Mouse (Mus musculus) activated CD4-positive, CD25-positive, alpha-beta regulatory T cell, adult 4 months (primary cell): ENCODE results near the gene Aptx. TPM values are rescaled to one million over a fixed set of nuclear protein-coding genes. Genes with fewer than 3 reads are reported as not detected.

Experiments used
- ATAC-seq: one replicate; pipeline ENCODE4 v1.8.0; 2017
- polyA plus RNA-seq, 2 experiments: library from polyadenylated mRNA; unstranded; fragments of 100-300 nt; shearing (Covaris generic); gene quantifications; one replicate each; pipeline ENCODE4 v1.2.1; 2017

The Aptx gene
- polyA plus RNA-seq, 2 experiments from 2014 or later = 29.8 to 34.2 TPM

- no peak for ATAC-seq
Observed at GRCm38 (mm10) chr4:40666237-40667012, 36.6 kb downstream of the Aptx start.

GRCm38 (mm10) chr4:40651055-40651454 is 51.9 kb downstream of the Aptx start:
- ATAC-seq = no peak

GRCm38 (mm10) chr4:40649111-40649510 is 53.9 kb downstream of the Aptx start:
- ATAC-seq = no peak

GRCm38 (mm10) chr4:40643567-40643966 is 59.4 kb downstream of the Aptx start:
- no peak for ATAC-seq

GRCm38 (mm10) chr4:40640991-40641390 is 62.0 kb downstream of the Aptx start:
- ATAC-seq = no peak

Other genes with a start within 250 kb of the Aptx start
- gene Tmem215, start 231.0 kb downstream of the Aptx start, polyA plus RNA-seq = not detected
- gene Dnaja1, start 19.0 kb upstream of the Aptx start, polyA plus RNA-seq = 100 to 1,000 TPM; 474 TPM
- gene Smu1, start 54.7 kb upstream of the Aptx start, polyA plus RNA-seq = 100 to 1,000 TPM; 111 to 128 TPM
- gene B4galt1, start 150.8 kb upstream of the Aptx start, polyA plus RNA-seq = 10 to 100 TPM; 58.7 to 75.3 TPM
- not detected for gene Spink4, start 216.9 kb upstream of the Aptx start, polyA plus RNA-seq
- 10 to 100 TPM; 11.5 to 15.0 TPM for gene Bag1, start 245.1 kb upstream of the Aptx start, polyA plus RNA-seq
- 100 to 1,000 TPM; 121 to 129 TPM for gene Chmp5, start 245.2 kb upstream of the Aptx start, polyA plus RNA-seq